Mouse (Mus musculus) liver, embryonic 11.5 days (tissue): ENCODE measurements around the gene Macrod1. TPM values are rescaled to one million over a fixed set of nuclear protein-coding genes. Genes with fewer than 3 reads are reported as not detected.

Source experiments
- ATAC-seq: fragments of 200-750 bp; cut with Nextera tagmentation; replicated peaks from 2 replicates; pipeline ENCODE4 v1.8.0; 2017; ENCODE audit warnings: moderate number of reproducible peaks, mild to moderate bottlenecking, moderate TSS enrichment, moderate library complexity; ENCODE audit not compliant: low FRiP score
- DNase-seq: peaks from one replicate; pipeline ENCODE4 v3.0.0-alpha.2; 2017; ENCODE audit warnings: low spot score
- H3K27ac ChIP-seq: fragments of 300-500 bp; sonication (generic); 2 replicates; pipeline ENCODE4 v1.5.1; 2014; ENCODE audit warnings: mild to moderate bottlenecking, low read depth, low read length, control low read depth
- H3K27me3 ChIP-seq: fragments of 300-500 bp; sonication (generic); replicated peaks from 2 replicates; pipeline ENCODE4 v1.6.1; 2014; ENCODE audit warnings: low read length, mixed read lengths; ENCODE audit not compliant: control insufficient read depth, insufficient read depth
- H3K36me3 ChIP-seq: fragments of 300-500 bp; sonication (generic); 2 replicates; pipeline ENCODE4 v1.6.1; 2014; ENCODE audit warnings: mild to moderate bottlenecking, low read length, moderate library complexity, mixed read lengths; ENCODE audit not compliant: control insufficient read depth, insufficient read depth
- H3K4me1 ChIP-seq: fragments of 300-500 bp; sonication (generic); replicated peaks from 2 replicates; pipeline ENCODE4 v1.6.1; 2014; ENCODE audit warnings: low read length, mixed read lengths; ENCODE audit not compliant: control insufficient read depth, insufficient read depth
- H3K4me2 ChIP-seq: fragments of 300-500 bp; sonication (generic); 2 replicates; pipeline ENCODE4 v1.6.1; 2014; ENCODE audit warnings: mild to moderate bottlenecking, control low read depth, moderate library complexity
- H3K4me3 ChIP-seq: fragments of 300-500 bp; sonication (generic); 2 replicates; pipeline ENCODE4 v1.5.1; 2014; ENCODE audit warnings: low read depth, low read length, control low read depth
- H3K9ac ChIP-seq: fragments of 300-500 bp; sonication (generic); 2 replicates; pipeline ENCODE4 v1.6.1; 2014; ENCODE audit warnings: low read depth, low read length, control low read depth
- H3K9me3 ChIP-seq: fragments of 300-500 bp; sonication (generic); 2 replicates; pipeline ENCODE4 v1.6.1; 2016; ENCODE audit warnings: low read length, inconsistent platforms, mixed read lengths; ENCODE audit not compliant: control insufficient read depth
- WGBS: fragments of 180-500 bp; shearing (Covaris S2); extraction: QIAGEN DNeasy Blood & Tissue Kit; methylation state at CpG from one replicate; pipeline ENCODE4 v1.1.7; 2014; 5-methylcytosine and 5-hydroxymethylcytosine counted together
- polyA plus RNA-seq: library from polyadenylated mRNA; unstranded; fragments of >200 nt; fragmentation: Nextera tagmentation; extraction: Ambion mirVana; gene quantifications from 2 replicates; pipeline ENCODE4 v1.2.1, GENCODE M21; 2014

Gene Macrod1
- polyA plus RNA-seq, 1 experiment from 2014 or later = 5.9 TPM

DNA sequence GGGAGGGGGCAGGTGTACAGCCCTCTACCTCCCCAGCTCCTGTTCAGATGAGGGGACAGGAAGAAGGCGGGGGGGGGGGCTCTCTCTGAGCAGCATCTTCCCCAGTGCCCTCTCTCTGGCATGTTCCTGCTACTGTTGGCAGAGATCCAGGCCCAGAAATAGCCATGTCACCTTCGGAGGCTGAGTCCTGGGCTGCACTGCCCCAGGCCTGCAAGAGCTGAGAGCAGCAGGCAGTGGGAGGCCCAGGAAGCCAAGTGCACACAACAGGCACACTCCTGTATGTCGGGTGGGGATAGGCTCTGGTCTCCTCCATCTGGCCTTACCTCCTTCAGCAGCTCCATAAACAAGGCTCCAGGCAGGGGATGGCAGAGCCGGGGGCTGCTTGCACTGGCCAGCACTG, 65.7 kb downstream of the Macrod1 start:
- Histone ChIP-seq H3K4me3 (no peak overlapping the region), H3K36me3 (no peaks in the 10 kb centered on the region), H3K9me3 (no peaks in the 10 kb centered on the region), H3K27me3 (peaks cover 8% of the 10 kb centered on the region; the same call in 1 of the 2 replicates), H3K4me1 (peaks cover 33% of the 10 kb centered on the region), H3K4me2 (no peak overlapping the region), H3K9ac (no peak overlapping the region), H3K27ac (no peak overlapping the region)
- WGBS = 65% methylated on average over 4 of the region's 4 CpGs
- DNase-seq = no peak
- no peak for ATAC-seq

GRCm38 (mm10) chr19:7122698-7123306, 66.2 kb downstream of the Macrod1 start:
- 44% methylated on average over 10 of the region's 10 CpGs for WGBS
- peaks cover 28% of the 10 kb centered on the region for H3K4me1 ChIP-seq
- H3K4me3 ChIP-seq = no peak overlapping the region
- no peaks in the 10 kb centered on the region for H3K9me3 ChIP-seq
- no peak for ATAC-seq
- H3K27me3 ChIP-seq = peaks cover 8% of the 10 kb centered on the region; the same call in 1 of the 2 replicates
- no peak overlapping the region for H3K4me2 ChIP-seq
- H3K27ac ChIP-seq = no peak overlapping the region
- no peaks in the 10 kb centered on the region for H3K36me3 ChIP-seq
- H3K9ac ChIP-seq = no peak overlapping the region
- no peak for DNase-seq

GRCm38 (mm10) chr19:7125526-7126156, 69.0 kb downstream of the Macrod1 start:
- Histone ChIP-seq H3K4me3 (no peak overlapping the region), H3K4me1 (peaks cover 27% of the 10 kb centered on the region)

DNA sequence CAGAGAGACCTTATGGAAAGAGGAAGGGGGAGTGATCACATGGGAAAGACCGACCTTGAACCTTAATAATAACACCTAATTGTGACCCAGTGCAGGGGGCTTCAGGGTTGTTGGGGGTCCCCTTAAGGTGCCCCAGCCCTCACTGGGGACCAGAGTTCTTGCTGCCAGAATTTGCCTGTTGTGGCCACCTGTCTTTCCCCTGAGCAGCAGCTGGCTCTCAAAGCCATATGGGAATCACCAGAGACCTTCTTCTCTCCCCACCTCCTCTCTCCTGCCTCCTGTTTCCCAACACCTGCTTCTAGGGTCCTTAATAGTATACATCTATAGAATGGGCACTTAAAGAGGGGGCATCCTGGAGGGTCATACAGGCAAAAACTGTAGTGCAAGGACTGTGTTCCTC, 69.6 kb downstream of the Macrod1 start:
- DNase-seq (no peak), ATAC-seq (no peak)
- WGBS = 50% methylated on average over 1 of the region's 1 CpGs
- Histone ChIP-seq H3K27me3 (peaks cover 8% of the 10 kb centered on the region; the same call in 1 of the 2 replicates), H3K9ac (no peak overlapping the region), H3K4me3 (no peak overlapping the region), H3K36me3 (no peaks in the 10 kb centered on the region), H3K4me2 (no peak overlapping the region), H3K4me1 (peaks cover 21% of the 10 kb centered on the region), H3K9me3 (no peaks in the 10 kb centered on the region), H3K27ac (no peak overlapping the region)

More at GRCm38 (mm10) chr19:7125526-7126156, 69.0 kb downstream of the Macrod1 start:
- H3K27me3 ChIP-seq = peaks cover 8% of the 10 kb centered on the region; the same call in 1 of the 2 replicates
- no peak overlapping the region for H3K9ac ChIP-seq
- no peak for DNase-seq
- H3K4me2 ChIP-seq = no peak overlapping the region
- no peak overlapping the region for H3K27ac ChIP-seq
- no peaks in the 10 kb centered on the region for H3K9me3 ChIP-seq
- 66% methylated on average over 4 of the region's 4 CpGs for WGBS
- ATAC-seq = no peak
- no peaks in the 10 kb centered on the region for H3K36me3 ChIP-seq

GRCm38 (mm10) chr19:7126933-7127332, 70.3 kb downstream of the Macrod1 start:
- Histone ChIP-seq H3K27me3 (peaks cover 8% of the 10 kb centered on the region; the same call in 1 of the 2 replicates), H3K4me1 (peaks cover 14% of the 10 kb centered on the region)
- WGBS = 57% methylated on average over 2 of the region's 2 CpGs

DNA sequence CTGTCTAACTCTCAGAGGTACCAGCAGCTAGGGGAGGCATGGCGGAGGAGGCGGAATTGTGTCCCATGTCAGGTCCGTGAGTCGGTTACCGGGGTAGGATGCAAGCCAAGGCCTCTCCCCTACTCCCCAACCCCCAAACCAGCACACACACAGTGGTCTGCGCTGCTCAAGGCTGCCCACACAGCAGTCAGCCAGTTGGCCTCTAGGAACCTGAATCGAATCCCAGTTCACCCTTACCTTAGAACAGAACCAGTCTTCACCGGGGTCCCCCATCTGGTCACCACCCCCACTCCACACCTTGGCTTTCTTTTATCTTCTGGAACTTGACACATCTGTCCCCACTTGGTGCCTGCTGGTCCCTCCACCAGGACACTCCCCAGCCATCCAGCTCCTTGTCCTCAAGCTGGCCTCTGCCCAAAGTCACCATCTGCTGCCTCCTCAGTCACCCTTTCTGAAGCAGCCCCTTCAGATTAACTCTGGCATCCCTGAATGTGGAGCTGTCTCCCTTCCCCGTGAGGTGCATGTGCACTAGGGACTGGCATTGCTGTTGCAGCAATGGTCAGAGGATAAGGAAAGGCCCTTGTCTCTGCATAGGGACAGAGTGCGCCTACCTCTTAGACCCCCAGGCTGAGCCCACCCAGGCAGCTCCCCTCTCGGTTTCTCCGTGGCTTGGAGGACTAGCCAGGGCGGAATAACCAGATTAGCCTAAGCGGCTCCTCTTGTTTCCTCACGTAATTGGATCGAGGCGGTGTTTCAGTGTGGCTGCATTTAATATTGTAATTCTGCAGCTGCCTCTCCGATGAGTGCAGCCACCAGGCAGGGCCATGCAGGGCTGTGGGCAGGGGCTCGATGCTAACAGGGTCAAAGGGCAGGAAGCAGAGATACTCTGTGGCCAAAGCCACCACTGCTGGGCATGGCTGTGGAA, 72.2 kb downstream of the Macrod1 start:
- WGBS = 67% methylated on average over 19 of the region's 19 CpGs
- peaks cover 12% of the 10 kb centered on the region for H3K4me1 ChIP-seq
- no peak overlapping the region for H3K27ac ChIP-seq
- DNase-seq (no peak), ATAC-seq (no peak)
- H3K36me3 ChIP-seq = no peaks in the 10 kb centered on the region
- H3K9me3 ChIP-seq = no peaks in the 10 kb centered on the region
- H3K9ac ChIP-seq = no peak overlapping the region
- peaks cover 3% of the 10 kb centered on the region; the same call in 1 of the 2 replicates for H3K27me3 ChIP-seq
- no peak overlapping the region for H3K4me2 ChIP-seq
- no peak overlapping the region for H3K4me3 ChIP-seq

More at GRCm38 (mm10) chr19:7126933-7127332, 70.3 kb downstream of the Macrod1 start:
- ATAC-seq = no peak; the same call in 1 of the 2 replicates
- Histone ChIP-seq H3K9me3 (no peaks in the 10 kb centered on the region), H3K9ac (no peak overlapping the region), H3K36me3 (no peaks in the 10 kb centered on the region), H3K4me3 (no peak overlapping the region), H3K4me2 (no peak overlapping the region), H3K27ac (no peak overlapping the region)
- no peak for DNase-seq

DNA sequence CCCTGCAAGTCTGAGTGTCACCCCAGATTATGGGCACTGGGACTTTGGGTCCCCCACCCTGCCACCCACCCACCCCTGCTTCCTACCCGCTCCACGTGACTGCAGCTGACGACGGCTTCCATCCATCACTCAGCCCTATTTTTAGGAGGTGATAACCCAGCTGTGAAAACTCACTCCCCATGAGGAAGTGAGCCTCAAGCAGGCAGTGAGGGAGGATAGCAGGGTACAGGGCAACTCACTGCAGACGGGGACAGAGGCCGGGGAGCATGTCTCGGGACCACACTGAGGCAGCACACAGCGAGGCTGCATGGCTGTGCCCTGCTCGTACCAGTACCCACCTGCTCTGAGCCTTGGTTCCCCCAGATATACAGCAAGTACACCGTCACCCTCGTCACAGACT, 73.7 kb downstream of the Macrod1 start:
- peaks cover 9% of the 10 kb centered on the region for H3K27me3 ChIP-seq

DNA sequence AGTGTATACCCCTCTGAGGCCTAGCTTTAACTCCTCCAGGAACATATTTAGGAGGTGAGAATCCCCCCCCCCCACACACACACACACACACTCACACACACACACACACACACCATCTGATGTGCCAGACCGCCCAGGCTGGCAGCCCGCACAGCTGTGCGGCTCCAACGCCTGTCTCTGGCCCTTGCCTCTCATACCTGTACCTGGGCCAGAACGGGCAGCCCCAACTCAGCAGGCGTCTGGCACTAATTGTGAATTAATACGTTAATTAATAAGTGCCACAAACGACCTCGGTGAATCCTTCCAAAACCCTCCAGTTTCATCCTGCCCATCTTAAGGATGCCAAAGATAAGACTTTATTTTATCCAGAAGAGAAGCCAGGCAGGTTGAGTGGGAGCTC, 76.8 kb downstream of the Macrod1 start:
- DNase-seq = no peak
- H3K9ac ChIP-seq = no peak overlapping the region
- H3K4me3 ChIP-seq = no peak overlapping the region
- H3K9me3 ChIP-seq = no peaks in the 10 kb centered on the region
- no peak overlapping the region for H3K4me2 ChIP-seq
- H3K4me1 ChIP-seq = peaks cover 32% of the 10 kb centered on the region
- peaks cover 37% of the 10 kb centered on the region for H3K27me3 ChIP-seq
- ATAC-seq = no peak
- H3K27ac ChIP-seq = no peak overlapping the region
- no peaks in the 10 kb centered on the region for H3K36me3 ChIP-seq
- WGBS = 83% methylated on average over 9 of the region's 9 CpGs

More for the DNA sequence above, 73.7 kb downstream of the Macrod1 start:
- H3K4me1 ChIP-seq = peaks cover 25% of the 10 kb centered on the region
- no peak overlapping the region for H3K4me3 ChIP-seq
- no peaks in the 10 kb centered on the region for H3K9me3 ChIP-seq
- H3K27ac ChIP-seq = no peak overlapping the region
- DNase-seq (no peak), ATAC-seq (no peak)
- H3K9ac ChIP-seq = no peak overlapping the region
- H3K36me3 ChIP-seq = no peaks in the 10 kb centered on the region
- H3K4me2 ChIP-seq = no peak overlapping the region
- WGBS = 46% methylated on average over 11 of the region's 11 CpGs
